Mouse (Mus musculus) olfactory bulb, adult 2 months (tissue): ENCODE measurements around the gene Btbd16.

ENCODE experiments used
- CTCF ChIP-seq: fragments of 200-500 bp; IDR thresholded peaks from 2 replicates; pipeline ENCODE4 v1.5.1; 2012; ENCODE audit warnings: low read depth, mild to moderate bottlenecking, low read length, moderate library complexity; ENCODE audit not compliant: insufficient read depth
- POLR2A ChIP-seq: fragments of 200-500 bp; IDR thresholded peaks from 2 replicates; pipeline ENCODE4 v1.6.1; 2012; ENCODE audit warnings: mild to moderate bottlenecking, low read depth, low read length, moderate library complexity; ENCODE audit not compliant: insufficient read depth

DNA sequence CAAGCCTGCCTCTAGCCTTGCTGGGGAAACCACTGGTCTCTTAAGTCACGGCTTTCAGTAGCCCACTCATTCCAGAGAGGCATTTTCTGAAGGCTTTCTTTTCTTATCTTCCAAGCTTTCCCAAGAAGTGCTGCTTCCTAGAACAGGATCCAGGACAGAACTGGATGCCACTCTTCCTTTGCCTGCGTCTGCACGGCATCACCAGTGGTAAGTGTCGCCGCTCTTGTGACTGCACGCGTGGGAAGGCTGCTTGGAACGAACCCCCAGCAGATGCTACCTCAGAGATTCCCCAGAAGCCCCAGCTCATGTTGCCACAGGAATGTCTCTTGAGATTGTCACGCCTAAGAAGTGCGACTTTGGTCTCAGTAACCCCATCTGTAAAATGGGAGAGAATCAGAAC lies 41.7 kb downstream of the Btbd16 start:
- TF ChIP-seq CTCF (no peak), POLR2A (no peak)
